Mouse (Mus musculus) spleen, postnatal 10 days (tissue): Measurements from ENCODE around the gene Dnal4.

Source experiments
- DNase-seq, 2 experiments: peaks; one replicate each; pipeline ENCODE4 v3.0.0; 2021 to 2022; ENCODE audit warnings: low spot score in 2 of 2

Gene Dnal4

DNA sequence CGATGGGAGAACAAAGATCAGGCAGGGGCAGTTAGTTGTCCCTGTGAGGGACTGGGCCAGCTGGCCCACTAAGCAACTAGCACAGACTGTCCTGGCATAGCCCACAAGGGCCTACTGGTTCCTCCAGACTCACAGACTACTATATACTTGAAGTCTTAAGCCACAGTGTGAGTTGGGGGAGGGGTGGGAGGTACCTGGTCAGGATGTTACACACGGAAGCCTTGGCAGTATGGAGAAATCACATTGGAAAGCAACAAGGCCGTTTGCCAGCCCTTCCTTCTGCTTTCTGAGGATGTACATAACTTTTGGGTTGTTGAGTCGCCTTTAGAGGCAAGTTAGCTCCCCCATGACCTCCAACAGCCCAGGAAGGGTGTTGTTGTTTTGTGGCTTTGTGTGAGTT is 44.0 kb downstream of the Dnal4 start:
- no peak for DNase-seq

DNA sequence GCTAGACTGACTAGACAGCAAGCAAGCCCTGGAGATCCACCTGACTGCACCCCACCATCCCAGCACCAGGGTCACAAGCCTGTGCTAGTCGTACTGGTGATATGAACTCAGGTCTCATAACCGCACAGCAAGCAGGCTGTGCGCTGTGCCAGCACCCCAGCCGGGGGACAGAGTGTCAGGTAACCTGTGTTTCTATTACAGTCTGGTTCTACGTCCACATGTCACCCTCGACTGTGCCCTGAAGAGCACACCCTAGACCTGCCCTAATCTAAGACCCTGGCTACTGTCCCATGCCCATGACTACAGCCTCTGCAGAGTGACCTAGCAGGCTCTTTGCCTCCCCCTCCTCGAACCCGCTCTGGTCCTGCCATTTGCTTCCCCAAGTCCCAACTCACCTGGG is 44.5 kb downstream of the Dnal4 start:
- no peak for DNase-seq

DNA sequence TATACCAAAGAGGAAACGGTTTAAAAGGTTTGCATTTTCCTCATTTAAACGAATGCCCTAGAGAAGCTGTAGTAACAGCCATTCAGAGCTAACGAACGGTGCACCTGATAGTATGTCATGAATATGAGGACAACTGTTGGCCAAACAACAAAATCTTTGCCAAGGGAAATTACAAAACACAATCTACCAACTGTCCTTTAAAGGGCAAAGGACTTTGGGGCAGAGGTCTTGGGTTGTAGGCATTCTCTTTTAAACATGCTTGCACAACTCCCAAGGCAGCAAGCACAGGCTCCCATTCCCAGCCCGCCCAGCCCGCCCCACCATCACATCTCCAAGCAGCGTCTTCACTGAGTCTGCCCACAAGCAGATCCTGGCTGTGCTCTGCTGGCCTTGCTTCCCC is 46.1 kb downstream of the Dnal4 start:
- DNase-seq: no peak

DNA sequence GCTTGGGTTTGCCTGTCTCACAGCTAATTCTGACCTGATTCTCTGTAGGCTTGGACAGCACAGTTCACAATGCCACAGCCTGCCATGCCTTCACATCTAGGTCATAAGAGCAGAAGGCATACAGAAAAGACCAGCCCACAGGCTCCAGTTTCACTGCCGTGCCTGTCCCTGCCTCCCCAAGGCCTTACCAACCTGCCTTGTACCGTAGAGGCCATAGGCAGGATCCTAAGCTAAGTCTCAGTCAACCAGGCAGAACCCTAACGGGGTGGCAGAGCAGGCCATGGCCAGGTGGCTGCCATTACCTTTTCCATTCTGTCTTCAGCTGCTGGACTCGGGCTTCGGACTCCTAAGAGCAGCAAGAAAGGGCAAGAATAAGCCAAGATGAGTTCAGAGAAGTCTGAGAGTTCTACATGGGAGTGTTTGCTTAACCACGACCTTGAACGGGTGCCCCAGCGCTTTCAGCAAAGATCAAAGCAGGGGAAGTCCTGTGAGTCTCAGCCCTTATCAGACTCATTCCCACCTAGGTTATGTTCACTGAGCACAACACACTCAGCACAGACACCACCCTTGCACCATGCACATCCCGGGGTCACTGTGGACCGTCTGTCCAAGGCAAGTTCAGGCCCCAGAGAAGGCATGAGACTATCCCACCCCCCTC is 48.8 kb downstream of the Dnal4 start:
- DNase-seq: no peak

DNA sequence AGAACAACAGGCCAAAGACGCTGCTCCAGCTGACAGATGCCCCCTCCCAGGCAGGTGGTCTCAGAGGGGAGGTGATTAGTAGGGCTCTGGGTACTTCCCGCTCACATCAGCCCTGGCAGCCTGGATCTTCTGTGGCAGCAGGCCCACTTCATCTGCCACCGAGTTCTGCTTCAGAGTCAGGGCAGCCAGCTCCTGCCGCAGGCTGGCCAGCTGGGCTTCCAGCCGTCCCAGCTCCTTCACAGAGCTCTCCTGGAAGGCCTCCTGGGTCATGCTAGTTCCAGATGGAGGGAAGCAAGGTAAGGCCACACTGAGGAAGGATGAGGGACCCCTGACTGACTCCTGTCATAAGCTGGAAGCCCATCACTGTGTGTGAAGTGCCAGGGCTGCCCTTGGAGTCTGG is 49.3 kb downstream of the Dnal4 start:
- DNase-seq: no peak

DNA sequence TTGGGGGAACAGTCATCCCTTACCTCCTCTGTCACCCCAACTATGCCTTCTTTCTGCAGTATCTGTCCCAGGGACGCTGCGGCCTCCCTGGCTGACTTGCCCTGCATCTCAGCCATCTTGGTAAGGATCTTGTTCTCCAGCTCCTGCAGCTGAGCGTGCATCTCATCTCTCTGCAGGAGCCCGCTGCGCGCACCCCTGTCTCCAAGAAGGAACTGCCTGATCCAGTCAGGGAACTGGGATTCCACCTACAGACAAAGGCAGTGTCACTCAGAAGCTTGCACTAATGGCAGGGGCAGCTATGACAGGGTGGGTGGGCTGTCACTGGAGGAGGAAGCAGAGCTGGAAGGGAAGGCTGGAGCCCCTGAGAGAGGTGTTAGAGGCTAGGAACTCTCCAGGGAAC is 49.8 kb downstream of the Dnal4 start:
- no peak for DNase-seq

DNA sequence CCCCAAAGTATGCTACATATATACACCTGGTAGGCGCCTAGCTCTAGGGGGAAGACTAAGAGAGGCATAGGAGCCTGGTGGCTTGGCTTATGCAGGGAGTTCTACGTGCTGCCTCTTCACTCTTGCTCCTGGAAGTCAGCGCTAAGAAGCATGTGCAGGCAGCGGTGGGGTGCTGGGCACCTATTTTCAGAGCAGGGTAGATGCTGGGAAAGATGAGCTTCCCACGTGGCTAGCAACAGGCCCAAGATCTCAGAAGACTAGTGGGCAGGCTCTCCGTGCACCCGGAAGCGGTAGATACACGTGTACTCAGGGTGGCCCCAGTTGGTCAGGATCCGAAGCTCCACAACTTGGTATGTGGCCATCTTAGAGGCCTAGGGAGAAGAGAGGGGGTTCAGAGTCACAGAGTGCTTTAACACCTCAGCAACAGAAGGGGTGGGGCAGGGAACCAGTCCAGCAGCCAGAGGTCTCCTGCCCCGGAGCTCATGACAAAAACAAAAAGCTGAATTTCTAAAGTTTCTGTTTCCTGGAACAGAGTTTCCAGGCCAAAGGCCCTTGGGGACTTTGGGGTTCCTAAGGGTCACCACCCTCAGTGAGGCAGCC is 52.4 kb downstream of the Dnal4 start:
- no peak for DNase-seq

DNA sequence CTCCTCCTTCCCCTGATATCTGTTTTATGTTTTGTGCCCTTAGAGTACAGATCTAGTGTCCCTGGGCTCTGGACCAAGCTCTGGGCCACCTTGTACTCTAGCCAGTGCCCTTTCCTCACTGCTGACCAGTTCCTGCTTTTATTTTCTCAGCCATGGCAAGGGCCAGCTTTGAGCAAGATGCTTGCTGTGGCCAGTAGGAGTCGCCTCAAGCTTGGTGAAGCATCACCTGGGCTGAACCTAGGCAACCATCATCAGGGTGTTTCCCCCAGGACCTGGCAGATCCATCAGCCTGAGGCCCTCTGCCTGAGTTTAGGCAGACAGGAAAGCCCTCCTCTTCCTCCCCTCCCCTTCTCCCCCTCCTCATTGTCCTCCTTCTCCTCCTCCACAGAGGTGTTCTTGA is 54.2 kb downstream of the Dnal4 start:
- peak; percentile 33 to 64 for DNase-seq

DNA sequence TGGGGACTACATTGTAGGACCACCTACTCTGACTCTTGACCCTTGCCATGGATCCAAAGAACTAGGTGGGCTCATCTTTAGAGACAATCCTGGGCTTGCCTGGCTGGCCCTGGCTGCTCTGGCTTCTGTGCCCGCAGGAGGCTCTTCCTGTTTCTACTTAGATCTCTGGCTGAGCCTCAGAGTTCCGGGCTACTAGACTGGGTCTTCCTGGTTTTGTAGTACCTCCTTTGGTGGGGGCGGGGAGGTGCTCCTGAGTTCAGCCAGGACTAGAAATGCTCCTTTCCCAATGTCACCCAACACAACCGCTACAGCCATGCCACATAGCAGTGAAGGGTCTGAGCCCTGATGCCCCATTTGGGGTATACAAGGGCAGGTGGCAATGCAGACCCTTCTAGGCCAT is 56.9 kb downstream of the Dnal4 start:
- no peak for DNase-seq

DNA sequence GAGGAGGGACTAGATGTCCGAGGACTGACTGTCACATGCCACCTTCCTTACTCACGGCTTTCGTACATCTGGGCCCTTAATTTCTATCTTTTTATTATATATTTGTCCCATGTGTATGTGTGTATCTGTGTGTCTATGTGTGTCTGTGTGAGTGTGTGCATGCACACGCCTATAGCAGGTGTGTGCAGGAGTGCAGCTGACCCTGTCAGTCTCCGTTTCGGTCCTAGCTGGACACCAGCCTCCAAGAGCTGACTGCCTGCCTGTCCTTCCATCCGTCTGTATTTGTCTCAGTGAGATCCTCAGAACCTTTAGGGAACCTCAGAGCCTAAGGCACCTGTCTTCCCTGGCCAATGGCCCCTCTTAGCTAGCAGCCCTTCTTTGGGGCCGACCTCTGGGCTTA is 57.4 kb downstream of the Dnal4 start:
- DNase-seq: no peak

DNA sequence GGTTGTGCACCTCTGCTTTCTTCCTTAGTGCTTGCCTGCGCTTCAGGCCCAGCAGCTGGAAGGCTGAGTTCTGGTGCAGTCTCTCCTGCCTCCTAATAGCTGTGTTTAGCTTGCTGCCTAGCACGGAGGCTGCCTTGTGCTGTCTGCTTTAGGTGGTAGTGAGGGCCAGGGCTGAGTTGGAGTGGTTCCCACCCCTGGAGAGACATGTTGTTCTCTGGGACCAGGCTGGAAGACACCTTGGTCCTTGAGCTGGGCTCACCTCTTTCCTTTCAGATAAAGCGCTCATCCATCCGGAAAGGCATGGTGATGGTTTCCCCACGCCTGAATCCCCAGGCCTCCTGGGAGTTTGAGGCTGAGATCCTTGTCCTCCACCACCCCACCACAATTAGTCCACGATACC is 60.9 kb downstream of the Dnal4 start:
- DNase-seq: no peak

DNA sequence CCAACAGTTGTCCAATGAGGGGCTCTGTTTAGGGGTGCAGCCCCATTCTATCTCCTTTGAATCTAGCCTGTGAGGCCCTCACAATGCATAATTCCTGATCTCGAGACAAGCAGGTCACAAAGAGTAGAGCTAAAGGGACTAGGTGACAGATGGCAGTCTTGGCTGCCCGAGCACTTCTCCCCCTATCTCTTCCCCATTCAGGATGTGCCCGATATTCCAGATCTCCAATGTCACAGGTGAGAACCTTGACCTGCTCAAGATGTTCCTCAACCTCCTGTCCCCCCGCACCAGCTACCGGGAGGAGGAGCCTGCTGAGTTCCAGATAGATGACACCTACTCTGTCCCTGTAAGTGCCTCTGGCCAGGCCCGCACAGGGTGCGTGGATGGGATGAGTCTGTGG is 62.0 kb downstream of the Dnal4 start:
- DNase-seq: no peak
